Mouse (Mus musculus) CH12.LX (cell line): ENCODE results near the gene Crx.

Source experiments
- CTCF ChIP-seq, 2 experiments: IDR thresholded peaks in 1 of 2; conservative IDR thresholded peaks in 1 of 2; 2 replicates each; pipeline ENCODE4 v1.5.1; 2011 to 2012; ENCODE audit warnings: low read depth in 2 of 2, low read length in 2 of 2, improper control_type of control experiment in 1 of 2, inconsistent platforms in 1 of 2, mild to moderate bottlenecking in 1 of 2, moderate library complexity in 1 of 2
- JUND ChIP-seq: conservative IDR thresholded peaks from 2 replicates; pipeline ENCODE4 v1.6.1; 2011; ENCODE audit warnings: low read depth, low read length, improper control_type of control experiment
- POLR2A ChIP-seq: IDR thresholded peaks from 2 replicates; pipeline ENCODE4 v1.6.1; 2011; ENCODE audit warnings: low read depth, mild to moderate bottlenecking, improper control_type of control experiment, low read length

- TF ChIP-seq JUND = no peak
- no peak for TF ChIP-seq CTCF (conservative IDR thresholded peaks at IDR 0.05 in 1 of 2, IDR thresholded peaks at IDR 0.05 in 1 of 2; ENCODE audit: low read depth in 2 of 2, low read length in 2 of 2)
- no peak for TF ChIP-seq POLR2A
Measured at GRCm38 (mm10) chr7:15881388-15881787, 1.6 kb upstream of the Crx start.
